Mouse (Mus musculus) C2C12 (cell line): Measurements from ENCODE around the gene Msh5. TPM values are rescaled to one million over a fixed set of nuclear protein-coding genes. Genes with fewer than 3 reads are reported as not detected.
A peak's percentile ranks its signal among the peaks of the same experiment; 100 is the strongest.

Source experiments
- H3K27me3 ChIP-seq: one replicate; pipeline ENCODE4 v1.6.1; 2011; ENCODE audit not compliant: control insufficient read depth, insufficient read depth, insufficient read length
- H3K36me3 ChIP-seq: one replicate; pipeline ENCODE4 v1.6.1; 2011; ENCODE audit not compliant: control insufficient read depth, insufficient read depth
- H3K4me3 ChIP-seq: one replicate; pipeline ENCODE4 v1.5.1; 2011; ENCODE audit warnings: mild to moderate bottlenecking, control low read depth; ENCODE audit not compliant: poor library complexity, insufficient read depth, severe bottlenecking
- H3K79me2 ChIP-seq: one replicate; pipeline ENCODE4 v1.6.1; 2011; ENCODE audit not compliant: control insufficient read depth, insufficient read depth
- H3K79me3 ChIP-seq: one replicate; pipeline ENCODE4 v1.6.1; 2011; ENCODE audit warnings: low read depth, control low read depth
- H3ac ChIP-seq: one replicate; pipeline ENCODE3; 2011; ENCODE audit warnings: low read depth; ENCODE audit not compliant: control insufficient read depth, insufficient read length
- CEBPB ChIP-seq: IDR thresholded peaks from one replicate; pipeline ENCODE4 v1.6.1; 2011; ENCODE audit warnings: low read depth, mild to moderate bottlenecking, control low read depth, moderate library complexity
- CTCF ChIP-seq: IDR thresholded peaks from one replicate; pipeline ENCODE4 v1.5.1; 2011; ENCODE audit not compliant: control insufficient read depth, insufficient read depth, insufficient read length
- FOSL1 ChIP-seq: IDR thresholded peaks from one replicate; pipeline ENCODE4 v1.8.0; 2011; ENCODE audit warnings: mild to moderate bottlenecking, low read length; ENCODE audit not compliant: poor library complexity, insufficient read depth, severe bottlenecking
- MAX ChIP-seq: IDR thresholded peaks from one replicate; pipeline ENCODE4 v1.6.1; 2011; ENCODE audit warnings: mild to moderate bottlenecking, control low read depth
- MYOD1 ChIP-seq: IDR thresholded peaks from one replicate; pipeline ENCODE4 v1.6.1; 2011; ENCODE audit warnings: low read depth; ENCODE audit not compliant: control insufficient read depth, insufficient read length
- MYOG ChIP-seq: IDR thresholded peaks from one replicate; pipeline ENCODE4 v1.6.1; 2011; ENCODE audit not compliant: control insufficient read depth, insufficient read length; ENCODE audit errors: extremely low read depth
- USF1 ChIP-seq: IDR thresholded peaks from one replicate; pipeline ENCODE4 v1.6.1; 2011; ENCODE audit warnings: low read depth, mild to moderate bottlenecking, control low read depth, moderate library complexity
- polyA plus RNA-seq: library from polyadenylated mRNA; unstranded; fragments of >200 nt; fragmentation: generic; extraction: Trizol; gene quantifications from one replicate; pipeline ENCODE4 v1.2.1, GENCODE M21; 2012; ENCODE audit warnings: missing spikeins

Msh5 gene
- polyA plus RNA-seq, 1 experiment, result 0.76 TPM

GRCm38 (mm10) chr17:35080710-35081109 is 34.2 kb upstream of the Msh5 start:
- no peak for TF ChIP-seq MYOG
- no peak for TF ChIP-seq MYOD1
- TF ChIP-seq FOSL1, result no peak
- TF ChIP-seq CEBPB, result no peak
- no peak overlapping the region for H3ac ChIP-seq
- H3K4me3 ChIP-seq, result no peak overlapping the region
- no peaks in the 10 kb centered on the region for H3K79me3 ChIP-seq
- H3K27me3 ChIP-seq, result peaks cover 23% of the 10 kb centered on the region
- H3K79me2 ChIP-seq, result no peaks in the 10 kb centered on the region
- H3K36me3 ChIP-seq, result no peaks in the 10 kb centered on the region

GRCm38 (mm10) chr17:35080248-35080647 is 33.7 kb upstream of the Msh5 start:
- Histone ChIP-seq H3K79me2 (no peaks in the 10 kb centered on the region), H3K79me3 (no peaks in the 10 kb centered on the region), H3ac (no peak overlapping the region), H3K27me3 (peaks cover 23% of the 10 kb centered on the region), H3K36me3 (no peaks in the 10 kb centered on the region), H3K4me3 (no peak overlapping the region)
- TF ChIP-seq FOSL1 (no peak), MYOD1 (no peak), CTCF (no peak), MAX (no peak), MYOG (no peak), USF1 (no peak), CEBPB (no peak)

GRCm38 (mm10) chr17:35079778-35080177 is 33.2 kb upstream of the Msh5 start:
- no peak overlapping the region for H3K4me3 ChIP-seq
- TF ChIP-seq CEBPB (no peak), CTCF (no peak), MAX (no peak)
- H3K79me3 ChIP-seq, result no peaks in the 10 kb centered on the region
- no peak overlapping the region for H3ac ChIP-seq
- H3K27me3 ChIP-seq, result peaks cover 23% of the 10 kb centered on the region
- H3K79me2 ChIP-seq, result no peaks in the 10 kb centered on the region
- no peaks in the 10 kb centered on the region for H3K36me3 ChIP-seq

- peaks cover 19% of the 10 kb centered on the region for H3K27me3 ChIP-seq
- H3K79me3 ChIP-seq, result no peaks in the 10 kb centered on the region
- peak within 1 kb of the TSS; percentile 11 for H3K4me3 ChIP-seq
- H3ac ChIP-seq, result peak within 1 kb of the TSS; percentile 42
- H3K79me2 ChIP-seq, result no peaks in the 10 kb centered on the region
- peak; percentile 43 for TF ChIP-seq CTCF
- no peak for TF ChIP-seq MAX
- no peak for TF ChIP-seq USF1
- TF ChIP-seq MYOD1, result no peak
- TF ChIP-seq MYOG, result no peak
- no peak for TF ChIP-seq CEBPB
- H3K36me3 ChIP-seq, result no peaks in the 10 kb centered on the region
Measured at GRCm38 (mm10) chr17:35077786-35078233, 31.3 kb upstream of the Msh5 start, which contains the start of gene Ly6g6d. Gene Ly6g6d, minus strand, starts transcription at chr17:35078065.

GRCm38 (mm10) chr17:35077285-35077684 is 30.7 kb upstream of the Msh5 start:
- no peaks in the 10 kb centered on the region for H3K79me3 ChIP-seq
- no peak overlapping the region for H3ac ChIP-seq
- no peaks in the 10 kb centered on the region for H3K79me2 ChIP-seq
- H3K27me3 ChIP-seq, result peaks cover 19% of the 10 kb centered on the region
- no peak overlapping the region for H3K4me3 ChIP-seq
- no peak for TF ChIP-seq MYOD1
- no peaks in the 10 kb centered on the region for H3K36me3 ChIP-seq

- Histone ChIP-seq H3K79me3 (no peaks in the 10 kb centered on the region), H3K4me3 (no peak within 1 kb of the TSS), H3K36me3 (no peaks in the 10 kb centered on the region), H3K79me2 (no peaks in the 10 kb centered on the region), H3K27me3 (peaks cover 19% of the 10 kb centered on the region), H3ac (peak within 1 kb of the TSS; percentile 42)
- TF ChIP-seq CEBPB (no peak), MYOD1 (no peak), USF1 (no peak), CTCF (no peak), FOSL1 (no peak), MYOG (no peak), MAX (no peak)
Measured at GRCm38 (mm10) chr17:35076507-35077176, 30.1 kb upstream of the Msh5 start, which contains the start of gene Ly6g6e. Gene Ly6g6e, plus strand, starts transcription at chr17:35076902.
